Mouse (Mus musculus): ENCODE measurements around the gene Mybph.
A peak's percentile ranks its signal among the peaks of the same experiment; 100 is the strongest.
"Not testable (repeated sequence)": the region's sequence is repeated elsewhere in the genome, so short reads cannot be mapped to it uniquely, and the experiment has no call there.

Gene Mybph

DNA sequence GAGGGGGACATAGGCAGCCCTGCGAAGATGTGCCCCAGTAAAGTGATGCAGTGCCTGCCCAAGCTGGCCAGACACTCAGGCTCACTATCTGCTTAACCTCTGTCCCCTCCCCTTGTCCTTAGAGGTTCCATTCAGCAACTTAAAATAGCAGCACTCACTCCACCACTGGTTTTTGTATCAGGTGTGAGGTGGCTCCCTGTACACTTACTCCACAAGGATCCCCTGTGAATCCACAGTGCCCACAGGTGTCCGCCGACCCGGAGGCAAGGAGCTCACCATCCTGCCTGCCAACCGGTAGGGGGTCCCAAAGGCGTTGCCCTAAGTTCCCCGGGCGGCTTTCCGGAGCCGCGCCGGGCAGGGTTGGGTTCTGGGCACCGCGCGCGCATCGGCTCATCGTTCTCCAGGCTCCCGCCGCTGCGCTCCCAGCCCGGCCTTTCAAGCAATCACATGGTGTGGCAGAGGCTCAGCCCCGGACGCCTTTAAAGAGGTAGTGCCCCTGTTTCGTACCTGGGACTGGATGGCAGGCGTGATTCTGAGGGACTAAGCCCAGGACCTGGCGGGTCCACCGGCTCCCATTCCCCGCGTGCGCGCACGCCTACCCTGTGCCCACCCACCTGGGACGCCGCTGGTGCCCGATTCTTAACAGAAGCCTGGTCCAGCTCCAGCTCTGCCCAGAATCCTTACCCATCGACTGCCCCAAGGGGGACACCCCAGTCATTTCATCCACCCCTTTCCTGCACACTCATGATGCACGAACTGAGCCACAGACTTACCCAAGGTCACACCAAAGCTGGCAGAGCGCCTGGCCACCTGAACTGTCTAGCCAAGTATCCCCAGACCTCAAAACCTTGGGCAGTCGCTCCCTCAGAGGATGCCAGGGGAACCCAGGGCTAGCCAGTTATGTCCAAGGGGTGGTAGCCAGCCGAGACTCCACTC, 41.5 kb downstream of the Mybph start:
- DNase-seq = peak; percentile 89 to 91

DNA sequence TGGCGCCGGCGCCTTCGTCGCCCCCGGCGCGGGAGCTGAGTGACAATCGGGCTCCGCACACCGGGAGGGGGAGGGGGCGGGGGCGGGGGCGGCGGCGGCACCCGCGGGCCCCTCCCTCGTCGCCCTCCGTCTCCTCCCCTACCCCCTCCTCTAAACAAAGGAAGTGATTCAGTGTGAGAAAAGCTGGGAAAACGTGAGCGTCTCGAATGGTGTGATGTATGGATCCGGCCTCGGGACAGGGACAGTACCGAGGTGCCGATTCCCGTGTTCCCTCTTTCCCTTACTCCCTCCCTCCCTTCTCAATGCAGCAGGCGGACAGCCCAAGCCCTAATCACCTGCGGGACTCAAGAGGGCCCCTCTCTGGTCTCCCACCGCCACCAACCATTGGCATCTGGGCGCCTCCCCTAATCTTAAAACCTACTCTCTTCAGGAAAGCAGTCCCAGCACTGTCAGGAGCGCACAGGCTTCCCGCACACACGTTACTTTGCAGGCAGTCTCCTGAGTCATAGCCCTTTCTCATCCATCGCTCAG, 42.2 kb downstream of the Mybph start, which contains the start of gene Adora1:
Gene Adora1, minus strand, starts transcription at position 41 of the 531 bp plus-strand sequence.
- peak in 1 of 2 experiments; percentile 62 for DNase-seq

DNA sequence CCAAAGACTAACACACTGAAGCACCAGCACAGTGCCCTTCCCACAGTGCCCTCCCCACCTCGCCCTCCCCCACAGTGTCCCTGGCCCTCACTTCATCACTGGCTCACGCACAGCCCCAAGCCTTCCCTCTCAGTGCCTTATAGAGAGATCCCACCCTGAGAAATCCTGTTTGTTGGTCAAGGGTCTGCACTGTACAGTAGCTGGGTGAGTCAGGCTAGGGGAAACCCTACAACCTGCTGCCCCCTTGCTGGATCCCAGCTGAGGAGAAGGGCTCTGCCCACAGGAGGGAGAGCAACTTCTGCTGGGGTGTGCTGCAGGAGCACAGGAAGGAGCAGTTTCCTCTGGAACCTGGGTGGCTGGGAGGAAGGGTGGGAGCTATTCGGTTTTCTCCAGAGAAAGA, 42.9 kb downstream of the Mybph start:
- DNase-seq = peak; percentile 10 to 37

DNA sequence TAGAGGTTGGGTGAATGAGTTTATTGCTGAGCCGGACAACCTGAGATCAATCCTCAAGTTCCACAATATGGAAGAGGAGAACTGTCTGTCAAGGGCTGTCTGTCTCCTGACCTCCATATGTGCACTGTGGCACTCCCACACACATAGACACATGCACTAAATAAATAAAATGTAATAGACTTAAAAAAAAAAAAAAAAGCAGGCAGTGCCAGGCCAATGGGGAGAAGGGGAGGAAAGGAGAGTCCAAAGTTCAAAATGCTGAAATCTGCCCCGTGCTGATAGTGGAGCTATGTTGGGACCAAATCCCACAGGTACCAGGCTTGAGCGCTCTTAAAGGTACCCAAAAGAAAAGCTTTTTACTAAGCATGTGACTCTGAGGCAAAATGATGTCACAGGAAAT, 44.2 kb downstream of the Mybph start:
- no peak for DNase-seq

DNA sequence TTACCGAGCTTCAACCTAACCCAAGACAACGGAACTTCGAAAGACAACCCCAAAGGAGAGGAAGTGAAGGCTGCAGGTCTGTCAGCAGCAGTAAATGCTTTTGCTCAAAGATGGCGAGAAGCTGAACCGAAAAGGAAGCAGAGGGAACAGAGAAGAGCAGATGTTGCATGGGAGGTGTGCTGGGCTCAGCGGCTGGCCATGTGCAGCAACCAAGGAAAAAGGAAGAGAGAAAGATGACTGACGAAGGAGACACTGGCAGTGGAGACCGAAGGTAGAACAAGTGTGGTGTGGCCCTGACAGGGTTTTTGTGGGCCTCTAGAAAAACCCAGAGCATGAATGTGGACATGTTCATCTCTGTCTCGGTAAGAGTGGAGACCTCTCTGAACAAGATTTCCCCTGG, 47.5 kb downstream of the Mybph start:
- DNase-seq = no peak

DNA sequence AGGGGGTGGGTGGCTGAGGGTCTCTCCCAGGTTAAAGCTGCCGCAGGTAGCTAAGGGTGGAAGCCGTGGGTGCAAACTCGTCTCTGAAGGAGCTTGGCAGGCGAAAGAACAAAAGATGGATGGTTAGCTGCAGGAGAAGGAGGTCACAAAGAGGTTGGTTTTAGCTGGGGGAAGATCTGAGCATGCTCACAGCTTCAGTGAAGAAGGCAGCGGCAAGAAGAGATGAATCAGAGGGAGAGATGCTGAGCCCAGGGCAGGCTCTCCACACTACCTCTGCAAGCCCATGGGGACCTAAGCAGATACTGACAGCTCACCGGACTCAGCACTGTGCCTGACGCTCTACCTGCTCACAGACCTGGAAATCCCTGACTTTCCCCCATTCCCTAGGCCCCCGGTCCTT, 48.0 kb downstream of the Mybph start:
- DNase-seq = no peak

DNA sequence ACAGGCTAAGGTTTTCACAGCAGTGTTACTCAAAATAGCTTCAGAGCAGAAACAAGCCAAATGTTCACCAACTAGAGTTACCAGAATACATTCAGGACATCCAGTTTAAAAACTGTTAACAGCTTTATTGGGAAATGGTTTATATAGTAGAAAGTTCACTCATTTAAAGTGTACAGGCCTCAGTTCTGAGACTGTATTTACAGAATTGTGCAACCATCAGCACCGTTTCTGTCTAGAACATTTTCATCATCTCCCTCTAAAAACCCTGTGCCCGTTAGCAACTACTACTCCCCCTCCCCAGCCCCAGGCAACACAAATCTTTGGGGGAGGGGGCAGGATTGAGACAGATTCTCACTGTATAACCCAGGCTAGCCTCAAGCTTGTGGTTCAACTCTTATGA, 49.0 kb downstream of the Mybph start:
- no peak for DNase-seq

DNA sequence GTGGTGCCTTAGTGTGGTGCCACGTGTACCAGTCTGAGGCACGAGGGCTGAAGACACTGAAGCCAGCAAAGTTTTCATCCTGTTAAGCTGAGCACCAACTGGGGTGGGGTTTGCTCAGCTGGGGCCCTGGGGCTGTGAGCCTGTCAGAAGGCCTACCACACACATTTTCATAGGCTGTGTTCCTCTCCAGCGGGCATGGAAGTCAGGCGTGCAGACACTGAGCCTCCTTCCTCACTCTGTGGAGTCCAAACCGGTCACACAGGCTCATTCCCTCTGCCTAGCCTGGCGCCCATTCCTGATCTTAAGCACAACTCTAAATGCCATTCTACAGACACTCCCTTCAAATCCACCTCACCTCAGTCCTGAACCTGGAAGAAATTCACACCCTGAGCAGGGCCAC, 50.3 kb downstream of the Mybph start:
- no peak for DNase-seq

DNA sequence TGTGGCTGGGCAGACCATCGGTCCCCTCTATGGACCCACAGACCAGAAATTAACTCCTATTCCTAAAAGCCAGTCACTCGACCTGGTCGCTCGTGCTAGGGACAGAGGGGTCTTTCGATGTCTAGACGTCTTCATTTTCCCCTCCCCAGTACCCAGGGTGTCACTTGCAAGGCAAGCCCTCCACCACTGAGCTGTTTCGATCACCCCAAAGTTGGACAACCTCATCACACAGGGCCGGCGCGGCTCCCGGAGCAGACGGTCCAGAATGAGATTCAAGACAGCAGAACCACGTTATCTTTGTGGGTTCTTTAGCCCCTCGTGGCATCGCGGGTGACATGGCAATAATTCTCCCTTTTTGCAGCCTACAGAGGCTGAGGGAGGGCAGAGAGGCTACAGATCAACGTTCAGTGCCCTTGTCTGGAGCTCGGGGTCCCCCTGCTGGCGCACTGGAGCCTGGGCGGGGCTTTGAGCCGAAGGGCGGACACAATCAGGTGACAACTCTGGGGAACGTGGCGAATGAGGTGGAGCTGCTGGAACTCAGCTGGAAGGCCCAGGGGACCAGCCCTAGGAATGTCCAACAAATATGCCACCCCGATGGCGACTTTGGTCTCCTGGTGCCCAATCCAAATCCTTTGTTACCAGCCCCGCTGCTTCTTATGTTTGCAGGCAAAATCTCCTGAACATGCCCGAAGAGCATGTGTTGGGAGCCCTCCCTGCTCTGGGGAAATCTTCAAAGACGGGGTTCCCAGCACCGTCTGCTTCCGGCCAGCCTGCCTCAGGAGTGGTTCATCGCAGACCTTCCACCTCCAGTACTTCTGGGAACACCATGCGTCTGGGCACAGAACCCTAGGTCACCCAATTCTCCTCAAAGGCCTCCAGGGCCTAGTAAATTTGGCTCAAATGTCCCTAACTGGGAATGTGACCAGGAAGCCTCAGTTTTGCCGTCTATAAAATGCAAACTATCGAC, 51.0 kb downstream of the Mybph start:
- peak; percentile 96 to 98 for DNase-seq

DNA sequence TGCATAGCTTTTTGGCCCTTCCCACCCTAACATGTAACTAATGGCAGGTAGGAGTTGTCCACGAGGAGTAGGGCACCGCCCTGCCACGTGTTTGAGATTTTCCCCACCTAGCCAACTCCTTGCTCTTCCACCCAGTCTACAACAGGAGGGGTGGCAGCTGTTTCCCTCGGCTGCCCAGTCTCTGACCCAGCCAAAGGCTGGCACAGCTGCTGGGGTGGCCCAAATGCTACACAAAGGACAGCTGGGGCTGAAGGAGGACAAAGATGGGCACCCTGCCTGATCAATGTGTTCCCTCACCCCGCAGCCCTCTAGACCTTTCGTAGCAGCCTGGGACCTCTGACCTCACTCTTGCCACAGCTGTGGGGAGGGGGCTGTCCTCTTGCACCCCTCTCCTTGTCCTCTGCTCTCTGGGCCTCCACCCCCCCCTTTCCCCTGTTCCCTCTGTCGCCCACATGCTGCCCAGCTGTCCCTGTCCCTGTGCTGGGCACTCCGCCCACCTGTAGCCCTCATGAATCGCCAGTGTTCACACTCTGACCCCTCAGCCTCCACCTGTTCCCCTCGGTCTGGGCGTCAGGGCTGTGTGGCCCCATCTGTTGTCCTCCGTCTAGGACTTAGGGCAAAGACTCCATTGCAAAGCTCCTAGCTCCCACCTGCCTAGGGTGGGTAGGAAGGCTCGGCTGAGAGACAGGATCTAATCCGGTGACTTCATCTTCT, 51.9 kb downstream of the Mybph start:
- peak in 1 of 2 experiments; percentile 48 for DNase-seq

DNA sequence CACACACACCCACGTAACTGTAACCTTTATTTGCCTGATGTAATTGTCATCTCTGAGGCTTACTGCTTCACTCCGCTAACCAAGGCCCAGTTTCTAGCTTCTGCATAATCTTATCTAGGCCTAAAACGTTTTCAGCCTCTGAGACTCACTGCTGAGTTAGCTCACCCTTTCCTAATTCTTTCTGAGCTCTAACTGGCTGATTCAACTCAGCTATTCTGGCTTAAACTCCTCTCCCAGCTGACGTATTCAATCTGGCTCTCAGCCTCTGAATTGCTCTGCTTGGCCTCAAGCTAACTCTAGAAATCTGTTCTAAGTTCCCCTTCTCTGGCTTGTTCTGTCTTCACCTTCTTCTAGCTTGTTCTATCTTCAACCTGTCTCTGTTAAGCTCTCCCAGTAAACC, 53.3 kb downstream of the Mybph start:
- peak in 1 of 2 experiments; percentile 14 for DNase-seq

DNA sequence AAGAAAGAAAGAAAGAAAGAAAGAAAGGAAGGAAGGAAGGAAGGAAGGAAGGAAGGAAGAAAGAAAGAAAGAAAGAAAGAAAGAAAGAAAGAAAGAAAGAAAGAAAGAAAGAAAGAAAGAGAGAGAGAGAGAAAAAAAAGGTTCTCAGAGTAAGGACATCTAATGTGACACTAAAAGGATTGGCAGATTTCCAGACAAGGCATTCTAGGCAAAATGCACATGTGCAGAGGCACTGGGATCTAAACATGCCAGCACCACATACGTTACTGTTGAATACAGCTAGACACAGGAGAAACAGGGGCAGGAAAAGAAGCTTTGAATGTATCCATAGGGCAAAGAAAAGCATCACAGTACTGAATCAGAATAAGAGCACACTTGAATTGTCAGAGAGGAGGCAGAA, 56.4 kb downstream of the Mybph start:
- not testable (repeated sequence) for DNase-seq

All from cerebellum, postnatal 25 days (tissue).